Mouse (Mus musculus): ENCODE data around the gene Gm609.

The Gm609 gene

GRCm38 (mm10) chr16:45391680-45392079, 101.1 kb downstream of the Gm609 start:
- DNase-seq, result no peak

- no peak for DNase-seq
Observed at GRCm38 (mm10) chr16:45390286-45390956, 102.3 kb downstream of the Gm609 start.

GRCm38 (mm10) chr16:45389833-45390232, 102.9 kb downstream of the Gm609 start:
- no peak for DNase-seq

GRCm38 (mm10) chr16:45389041-45389440, 103.7 kb downstream of the Gm609 start:
- DNase-seq, result no peak

GRCm38 (mm10) chr16:45381811-45382210, 111.0 kb downstream of the Gm609 start:
- DNase-seq, result no peak

GRCm38 (mm10) chr16:45378959-45379358, 113.8 kb downstream of the Gm609 start:
- no peak for DNase-seq

GRCm38 (mm10) chr16:45378147-45378943, 114.4 kb downstream of the Gm609 start:
- DNase-seq, result no peak

GRCm38 (mm10) chr16:45377332-45377731, 115.4 kb downstream of the Gm609 start:
- no peak for DNase-seq

GRCm38 (mm10) chr16:45376812-45377211, 116.0 kb downstream of the Gm609 start:
- DNase-seq, result no peak

- DNase-seq, result no peak
Observed at GRCm38 (mm10) chr16:45376294-45376693, 116.5 kb downstream of the Gm609 start.

GRCm38 (mm10) chr16:45375506-45376225, 117.1 kb downstream of the Gm609 start:
- no peak for DNase-seq

GRCm38 (mm10) chr16:45374074-45374473, 118.7 kb downstream of the Gm609 start:
- no peak for DNase-seq

- DNase-seq, result no peak
Observed at GRCm38 (mm10) chr16:45371076-45371475, 121.7 kb downstream of the Gm609 start.

- no peak for DNase-seq
Observed at GRCm38 (mm10) chr16:45369285-45369965, 123.3 kb downstream of the Gm609 start.

- no peak for DNase-seq
Observed at GRCm38 (mm10) chr16:45366111-45366510, 126.7 kb downstream of the Gm609 start.

- no peak for DNase-seq
Observed at GRCm38 (mm10) chr16:45365353-45365752, 127.4 kb downstream of the Gm609 start.

- DNase-seq, result no peak
Observed at GRCm38 (mm10) chr16:45364627-45365026, 128.1 kb downstream of the Gm609 start.

- DNase-seq, result no peak
Observed at GRCm38 (mm10) chr16:45363480-45364045, 129.2 kb downstream of the Gm609 start.
